Mouse (Mus musculus): Measurements from ENCODE around the gene Pkhd1.
"Not testable (repeated sequence)": the region's sequence is repeated elsewhere in the genome, so short reads cannot be mapped to it uniquely, and the experiment has no call there.

The Pkhd1 gene

DNA sequence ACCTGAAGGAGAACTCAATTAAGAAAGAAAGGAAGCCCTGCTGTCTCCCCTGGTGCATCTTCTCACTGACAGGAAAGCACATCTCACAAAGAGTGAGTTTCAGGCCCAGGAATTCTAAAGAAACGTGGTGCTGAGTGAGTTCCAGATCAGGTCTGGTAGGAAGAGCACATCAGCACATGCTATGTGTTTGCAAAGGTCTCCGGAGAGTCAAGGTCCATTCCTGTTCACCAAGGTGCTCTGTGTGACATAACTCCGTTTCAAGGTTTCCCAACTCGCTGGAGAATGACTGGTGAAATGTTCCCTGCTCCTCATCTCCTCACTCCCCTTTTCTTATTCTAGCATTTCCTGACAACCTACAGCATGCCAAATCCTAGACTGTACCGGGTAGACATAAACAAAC lies 357.5 kb downstream of the Pkhd1 start:
- no peak for DNase-seq

- DNase-seq, result no peak
Measured at GRCm38 (mm10) chr1:20248169-20248568, 369.7 kb downstream of the Pkhd1 start.

GRCm38 (mm10) chr1:20216681-20217080 lies 401.2 kb downstream of the Pkhd1 start:
- DNase-seq, result no peak

GRCm38 (mm10) chr1:20190444-20190843 lies 427.4 kb downstream of the Pkhd1 start:
- no peak for DNase-seq

- no peak for DNase-seq
Measured at GRCm38 (mm10) chr1:20180157-20180556, 437.7 kb downstream of the Pkhd1 start.

GRCm38 (mm10) chr1:20171199-20171598 lies 446.7 kb downstream of the Pkhd1 start:
- no peak for DNase-seq

DNA sequence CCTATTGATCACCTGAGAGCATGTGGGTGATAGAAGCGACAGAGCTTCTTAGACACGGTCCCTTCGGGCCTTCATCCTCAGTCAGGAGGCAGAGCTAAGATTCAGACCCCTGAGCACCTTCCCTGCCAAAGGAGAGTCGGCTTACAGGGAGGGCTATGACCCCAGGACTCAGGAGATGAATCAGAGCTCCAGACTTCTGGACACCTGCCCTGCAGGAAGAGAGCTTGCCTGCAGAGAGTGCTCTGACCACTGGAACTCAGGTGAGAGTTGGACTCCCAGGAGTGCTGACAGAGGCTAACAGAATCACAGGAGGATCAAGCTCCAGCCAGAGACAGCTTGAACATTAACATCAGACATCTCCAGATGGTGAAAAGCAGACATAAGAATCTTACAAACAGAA lies 467.2 kb downstream of the Pkhd1 start:
- not testable (repeated sequence) for DNase-seq

- DNase-seq, result no peak
Measured at GRCm38 (mm10) chr1:20150016-20150415, 467.8 kb downstream of the Pkhd1 start.

DNA sequence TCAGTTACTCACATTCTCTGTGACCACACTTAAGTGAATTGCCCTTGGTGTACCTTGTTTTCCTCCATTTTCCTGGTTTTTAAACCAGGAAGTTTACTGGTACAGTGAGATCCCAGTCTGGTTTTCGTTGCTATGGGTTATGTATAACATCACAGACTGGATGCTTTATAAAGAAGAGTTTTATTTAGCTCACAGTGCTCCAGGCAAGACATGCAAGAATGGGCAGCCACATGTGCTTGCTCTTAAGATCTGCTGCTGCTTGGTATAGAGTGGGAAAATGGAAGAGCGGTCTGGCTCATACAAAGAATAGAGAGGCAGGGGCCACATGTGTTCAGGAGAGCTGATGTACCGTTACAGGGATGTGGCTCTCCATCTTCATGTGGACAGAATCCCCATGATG lies 481.7 kb downstream of the Pkhd1 start:
- DNase-seq, result no peak

GRCm38 (mm10) chr1:20135065-20135618 lies 482.7 kb downstream of the Pkhd1 start:
- no peak for DNase-seq

GRCm38 (mm10) chr1:20133636-20134035 lies 484.2 kb downstream of the Pkhd1 start:
- DNase-seq, result no peak

DNA sequence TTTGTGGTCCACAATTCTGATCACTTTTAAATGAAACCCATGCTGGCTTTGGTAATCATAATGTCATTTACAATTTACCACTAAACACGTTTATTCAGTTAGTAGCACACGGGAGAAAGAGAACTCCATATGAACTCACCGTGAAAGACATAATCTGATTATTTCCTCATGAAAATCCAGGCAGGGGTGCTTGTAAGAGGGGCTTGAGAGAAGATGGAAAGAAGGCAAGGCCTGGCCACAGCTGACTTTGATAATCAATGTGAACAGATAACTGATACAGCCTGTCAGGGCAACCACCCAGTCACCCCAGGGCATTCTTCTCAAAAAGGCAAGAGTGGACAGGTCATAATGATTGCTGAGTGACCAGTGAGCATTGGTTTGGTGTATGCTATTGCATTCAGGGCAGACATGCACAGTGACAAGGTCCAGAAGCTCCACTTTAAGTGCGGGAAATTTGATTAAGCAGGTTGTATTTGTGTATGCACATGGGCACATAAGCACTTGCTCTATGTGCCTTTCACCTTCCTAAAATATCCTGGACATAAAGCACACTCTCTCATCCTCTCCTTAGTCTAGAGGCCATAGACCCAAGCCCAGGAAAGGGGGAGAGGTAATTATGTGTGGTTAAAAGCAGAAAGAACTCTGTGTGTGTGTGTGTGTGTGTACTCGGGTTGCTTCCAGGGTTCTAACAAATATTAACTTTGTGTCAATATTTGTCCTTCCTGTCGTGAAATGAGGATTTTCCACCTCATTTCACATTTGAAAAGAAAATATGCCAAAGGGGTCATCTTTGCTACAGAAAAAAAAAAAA lies 485.9 kb downstream of the Pkhd1 start:
- no peak for DNase-seq

- DNase-seq, result no peak
Measured at GRCm38 (mm10) chr1:20117331-20117730, 500.5 kb downstream of the Pkhd1 start.

- DNase-seq, result no peak
Measured at GRCm38 (mm10) chr1:20069733-20070132, 548.1 kb downstream of the Pkhd1 start.

- DNase-seq, result no peak
Measured at GRCm38 (mm10) chr1:20058245-20058644, 559.6 kb downstream of the Pkhd1 start.

DNA sequence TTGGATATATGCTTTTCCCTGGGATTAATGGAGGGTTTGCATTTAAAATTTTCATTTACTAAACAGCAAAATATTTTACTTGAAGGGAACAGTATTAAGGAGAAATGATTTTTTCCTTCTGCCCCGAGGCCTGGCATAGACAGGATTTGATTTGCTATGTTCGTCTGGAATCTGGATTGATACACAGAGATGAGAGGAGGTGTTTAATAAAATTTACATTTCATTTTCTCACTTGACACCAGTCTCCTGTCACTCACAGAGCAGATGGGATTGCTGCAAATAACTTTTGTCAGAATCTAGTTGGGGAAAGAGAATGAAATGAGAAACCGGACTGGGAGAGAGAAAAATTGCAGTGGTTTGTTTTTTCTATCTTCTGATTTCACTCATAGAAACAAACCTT lies 578.5 kb downstream of the Pkhd1 start:
- DNase-seq, result no peak

DNA sequence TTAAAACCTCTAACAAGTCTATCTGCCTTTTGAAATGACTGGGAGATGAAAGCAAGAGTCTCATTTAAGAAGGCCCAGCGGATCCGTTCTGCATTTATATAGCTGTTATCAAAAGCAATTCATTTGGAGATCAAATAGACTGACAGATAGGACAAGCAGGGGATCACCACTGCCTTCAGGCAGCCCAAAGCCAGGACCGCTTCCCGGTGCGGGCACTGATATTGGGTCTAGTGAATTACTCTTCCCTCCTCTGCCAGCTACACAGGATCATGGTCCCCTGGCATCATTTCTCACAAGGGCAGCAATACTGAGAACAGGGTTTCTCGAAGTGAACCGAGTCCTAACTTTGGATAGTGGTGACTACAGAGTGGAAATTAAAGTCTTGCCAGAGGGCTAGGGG lies 582.6 kb downstream of the Pkhd1 start:
- DNase-seq, result no peak

DNA sequence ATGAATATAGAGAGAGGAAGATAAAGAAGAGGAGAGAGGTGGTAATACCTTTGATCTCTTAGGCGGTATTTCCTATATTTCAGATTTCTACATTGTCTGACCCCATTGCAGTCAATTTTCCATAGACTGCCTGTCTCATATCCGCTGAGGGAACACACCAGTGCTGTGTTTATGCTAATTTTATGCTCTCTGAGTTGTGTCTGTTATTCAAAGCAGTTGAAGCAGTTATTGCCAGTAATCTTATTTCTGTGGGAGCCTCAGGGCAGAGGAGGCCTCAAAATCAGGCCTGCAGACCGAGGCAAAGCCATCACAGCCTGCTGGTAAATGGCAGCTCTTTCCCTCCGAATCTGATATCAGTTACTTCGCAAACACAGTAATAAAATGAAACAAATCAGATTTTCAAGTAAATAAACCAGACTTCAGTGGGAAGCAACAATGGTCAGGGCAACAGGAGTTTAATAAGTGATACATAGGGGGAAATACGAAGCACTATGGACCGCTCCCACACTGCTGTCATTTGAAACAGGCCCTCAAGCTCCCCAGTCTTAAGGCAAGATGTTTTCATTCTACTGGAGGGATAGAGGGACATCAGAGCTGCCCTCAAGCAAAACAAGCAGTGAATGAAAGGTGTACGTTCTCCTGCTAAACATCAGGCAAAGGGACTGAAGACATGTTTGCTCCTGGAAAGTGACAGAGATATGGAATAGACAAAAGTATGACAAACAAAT lies 599.5 kb downstream of the Pkhd1 start:
- DNase-seq, result no peak

- DNase-seq, result no peak
Measured at GRCm38 (mm10) chr1:20017619-20018018, 600.2 kb downstream of the Pkhd1 start.

Data from thymus, postnatal 36 days (tissue).